Mouse (Mus musculus) olfactory bulb, adult 2 months (tissue): Measurements from ENCODE around the gene Gm48551.

Source experiments
- CTCF ChIP-seq: fragments of 200-500 bp; IDR thresholded peaks from 2 replicates; pipeline ENCODE4 v1.5.1; 2012; ENCODE audit warnings: low read depth, mild to moderate bottlenecking, low read length, moderate library complexity; ENCODE audit not compliant: insufficient read depth
- POLR2A ChIP-seq: fragments of 200-500 bp; IDR thresholded peaks from 2 replicates; pipeline ENCODE4 v1.6.1; 2012; ENCODE audit warnings: mild to moderate bottlenecking, low read depth, low read length, moderate library complexity; ENCODE audit not compliant: insufficient read depth

- no peak for TF ChIP-seq POLR2A
- TF ChIP-seq CTCF = no peak
Measured at GRCm38 (mm10) chr10:81360721-81361120, 23.5 kb upstream of the Gm48551 start.
